Mouse (Mus musculus): ENCODE measurements around the gene Rab3b. TPM values are rescaled to one million over a fixed set of nuclear protein-coding genes. Genes with fewer than 3 reads are reported as not detected.

Gene Rab3b
- polyA plus RNA-seq, 2 experiments, result 1.3 to 2.2 TPM

- H3K4me3 ChIP-seq (ENCODE audit: insufficient read depth in 1 of 2, low read depth in 2 of 2, low read length in 2 of 2), result no peak overlapping the region
- no peak for DNase-seq (ENCODE audit: low read depth in 3 of 3, low spot score in 3 of 3)
- H3K27me3 ChIP-seq (ENCODE audit: control insufficient read depth, insufficient read depth, low read length), result no peaks in the 10 kb centered on the region
- no peak for ATAC-seq (ENCODE audit: insufficient read depth)
- no peaks in the 10 kb centered on the region for H3K9me3 ChIP-seq (ENCODE audit: control insufficient read depth, low read length)
- no peaks in the 10 kb centered on the region for H3K36me3 ChIP-seq (replicated peaks; ENCODE audit: control insufficient read depth, insufficient read depth, low read depth)
- no peak overlapping the region for H3K9ac ChIP-seq (replicated peaks)
- no peak overlapping the region for H3K27ac ChIP-seq
- TF ChIP-seq CTCF (IDR thresholded peaks at IDR 0.05; ENCODE audit: low read depth) (no peak), EP300 (IDR thresholded peaks at IDR 0.05; ENCODE audit: low read depth) (no peak)
- peaks cover 5 to 9% of the 10 kb centered on the region in 2 experiments for H3K4me1 ChIP-seq (replicated peaks; ENCODE audit: control insufficient read depth in 2 of 2, insufficient read depth in 2 of 2, low read length in 1 of 2)
- H3K4me2 ChIP-seq (ENCODE audit: low read depth), result no peak overlapping the region
Observed at GRCm38 (mm10) chr4:108843336-108843735, 35.5 kb upstream of the Rab3b start.

DNA sequence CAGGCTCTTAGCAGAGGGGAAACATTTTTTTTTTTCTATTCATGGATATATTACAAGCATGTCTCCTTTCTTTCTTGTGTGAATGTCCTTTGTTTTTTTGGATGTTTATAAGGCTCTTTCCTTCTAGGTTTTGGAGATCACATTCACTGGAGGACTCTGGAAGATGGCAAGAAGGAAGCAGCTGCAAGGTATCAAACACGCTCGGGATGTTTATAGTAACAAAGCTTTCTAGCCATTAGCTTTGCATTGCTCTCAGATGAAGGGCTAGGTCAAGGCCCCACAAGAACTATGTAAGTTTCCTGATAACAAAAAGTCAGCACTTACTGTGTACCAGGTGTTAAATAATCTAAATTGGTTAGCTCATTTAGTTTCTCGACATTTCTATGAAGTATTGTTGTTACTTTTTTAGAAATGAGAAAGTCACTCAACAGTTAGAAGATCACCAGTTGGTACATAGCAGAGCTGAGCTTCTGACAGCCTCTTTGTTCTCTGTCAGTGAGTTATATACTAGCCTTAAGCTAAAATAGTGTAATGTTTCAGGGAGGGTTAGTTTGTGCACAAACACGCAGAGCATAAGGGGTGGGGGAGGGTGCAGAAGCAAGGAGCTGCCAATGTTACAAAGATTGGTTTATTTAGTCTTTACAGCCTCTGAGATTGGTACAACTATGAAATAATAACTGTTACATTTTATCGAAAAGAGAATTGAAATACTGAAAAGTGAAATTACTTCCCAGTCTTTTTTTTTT lies 32.9 kb upstream of the Rab3b start:
- DNase-seq (ENCODE audit: low read depth in 3 of 3, low spot score in 3 of 3), result no peak
- Histone ChIP-seq H3K36me3 (replicated peaks; ENCODE audit: control insufficient read depth, insufficient read depth, low read depth) (peaks cover 3% of the 10 kb centered on the region; the same call in 1 of the 2 replicates), H3K9ac (replicated peaks) (no peak overlapping the region), H3K27me3 (ENCODE audit: control insufficient read depth, insufficient read depth, low read length) (no peaks in the 10 kb centered on the region), H3K4me2 (ENCODE audit: low read depth) (no peak overlapping the region), H3K9me3 (ENCODE audit: control insufficient read depth, low read length) (no peaks in the 10 kb centered on the region), H3K27ac (no peak overlapping the region), H3K4me1 (replicated peaks; ENCODE audit: control insufficient read depth in 2 of 2, insufficient read depth in 2 of 2, low read length in 1 of 2) (peaks cover 11 to 16% of the 10 kb centered on the region in 2 experiments), H3K4me3 (ENCODE audit: insufficient read depth in 1 of 2, low read depth in 2 of 2, low read length in 2 of 2) (no peak overlapping the region)
- ATAC-seq (ENCODE audit: insufficient read depth), result no peak
- WGBS (ENCODE audit: insufficient replicate concordance), result 75% methylated on average over 5 of the region's 5 CpGs
- TF ChIP-seq EP300 (IDR thresholded peaks at IDR 0.05; ENCODE audit: low read depth), result no peak
- no peak for TF ChIP-seq CTCF (IDR thresholded peaks at IDR 0.05; ENCODE audit: low read depth)

- Histone ChIP-seq H3K36me3 (replicated peaks; ENCODE audit: control insufficient read depth, insufficient read depth, low read depth) (peaks cover 3% of the 10 kb centered on the region; the same call in 1 of the 2 replicates), H3K9me3 (ENCODE audit: control insufficient read depth, low read length) (no peaks in the 10 kb centered on the region), H3K9ac (replicated peaks) (peak within 1 kb of the TSS; percentile 81), H3K4me2 (ENCODE audit: low read depth) (peak within 1 kb of the TSS; percentile 74), H3K27ac (peak within 1 kb of the TSS; percentile 61), H3K4me3 (ENCODE audit: insufficient read depth in 1 of 2, low read depth in 2 of 2, low read length in 2 of 2) (peak within 1 kb of the TSS; percentile 72 to 91), H3K4me1 (replicated peaks; ENCODE audit: control insufficient read depth in 2 of 2, insufficient read depth in 2 of 2, low read length in 1 of 2) (peaks cover 11 to 13% of the 10 kb centered on the region in 2 experiments), H3K27me3 (ENCODE audit: control insufficient read depth, insufficient read depth, low read length) (no peaks in the 10 kb centered on the region)
- under 1% methylated on average over 72 of the region's 77 CpGs for WGBS (ENCODE audit: insufficient replicate concordance)
- DNase-seq (ENCODE audit: low read depth in 3 of 3, low spot score in 3 of 3) (peak; percentile 72 to 77 (median 75)), ATAC-seq (ENCODE audit: insufficient read depth) (peak; percentile 86)
- TF ChIP-seq EP300 (IDR thresholded peaks at IDR 0.05; ENCODE audit: low read depth) (0 out of 2 replicates have a peak, but pooled peaks have one; percentile 1), CTCF (IDR thresholded peaks at IDR 0.05; ENCODE audit: low read depth) (no peak)
Observed at GRCm38 (mm10) chr4:108847715-108848504, 31.0 kb upstream of the Rab3b start, which contains the start of gene Kti12. Gene Kti12, plus strand, starts transcription at chr4:108847785.

DNA sequence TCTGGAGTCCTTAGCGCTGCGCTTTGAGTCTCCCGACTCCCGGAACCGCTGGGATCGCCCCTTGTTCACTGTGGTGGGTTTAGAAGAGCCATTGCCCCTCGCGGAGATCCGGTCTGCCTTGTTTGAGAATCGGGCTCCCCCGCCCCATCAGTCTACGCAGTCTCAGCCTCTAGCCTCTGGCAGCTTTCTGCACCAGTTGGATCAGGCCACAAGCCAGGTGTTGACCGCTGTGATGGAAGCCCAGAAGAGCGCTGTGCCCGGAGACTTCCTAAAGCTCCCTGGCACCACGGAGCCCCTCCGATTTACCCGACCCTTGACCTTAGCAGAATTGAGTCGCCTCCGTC lies 30.4 kb upstream of the Rab3b start, which contains the start of gene A730015C16Rik:
TSS of gene A730015C16Rik (minus strand) at position 115 of the 344 bp plus-strand sequence.
- peak; percentile 33 for ATAC-seq (ENCODE audit: insufficient read depth)
- 3% methylated on average over 20 of the region's 20 CpGs for WGBS (ENCODE audit: insufficient replicate concordance)
- H3K9me3 ChIP-seq (ENCODE audit: control insufficient read depth, low read length), result no peaks in the 10 kb centered on the region

More for the DNA sequence above, 30.4 kb upstream of the Rab3b start, which contains the start of gene A730015C16Rik:
- TF ChIP-seq EP300 (IDR thresholded peaks at IDR 0.05; ENCODE audit: low read depth) (no peak), CTCF (IDR thresholded peaks at IDR 0.05; ENCODE audit: low read depth) (no peak)
- Histone ChIP-seq H3K36me3 (replicated peaks; ENCODE audit: control insufficient read depth, insufficient read depth, low read depth) (peaks cover 3% of the 10 kb centered on the region; the same call in 1 of the 2 replicates), H3K4me1 (replicated peaks; ENCODE audit: control insufficient read depth in 2 of 2, insufficient read depth in 2 of 2, low read length in 1 of 2) (peaks cover 11 to 12% of the 10 kb centered on the region in 2 experiments), H3K27me3 (ENCODE audit: control insufficient read depth, insufficient read depth, low read length) (no peaks in the 10 kb centered on the region), H3K9ac (replicated peaks) (peak within 1 kb of the TSS; percentile 81), H3K4me3 (ENCODE audit: insufficient read depth in 1 of 2, low read depth in 2 of 2, low read length in 2 of 2) (peak within 1 kb of the TSS; percentile 72 to 91), H3K4me2 (ENCODE audit: low read depth) (peak within 1 kb of the TSS; percentile 74), H3K27ac (peak within 1 kb of the TSS; percentile 61)
- no peak for DNase-seq (ENCODE audit: low read depth in 3 of 3, low spot score in 3 of 3)

Measured in liver, embryonic 14.5 days (tissue).